Mouse (Mus musculus) heart, adult 2 months (tissue): ENCODE results near the gene Utp3.

Experiments used
- CTCF ChIP-seq: fragments of 200-600 bp; IDR thresholded peaks from 2 replicates; pipeline ENCODE4 v1.8.1; 2022; ENCODE audit warnings: antibody characterized with exemption, mild to moderate bottlenecking, moderate library complexity
- EP300 ChIP-seq: fragments of 200-500 bp; IDR thresholded peaks from 2 replicates; pipeline ENCODE4 v1.6.1; 2011; ENCODE audit warnings: low read depth, low read length, control low read depth; ENCODE audit not compliant: insufficient read depth
- POLR2A ChIP-seq: fragments of 200-500 bp; IDR thresholded peaks from 2 replicates; pipeline ENCODE4 v1.6.1; 2011; ENCODE audit warnings: mild to moderate bottlenecking, low read depth, low read length, control low read depth; ENCODE audit not compliant: insufficient read depth

DNA sequence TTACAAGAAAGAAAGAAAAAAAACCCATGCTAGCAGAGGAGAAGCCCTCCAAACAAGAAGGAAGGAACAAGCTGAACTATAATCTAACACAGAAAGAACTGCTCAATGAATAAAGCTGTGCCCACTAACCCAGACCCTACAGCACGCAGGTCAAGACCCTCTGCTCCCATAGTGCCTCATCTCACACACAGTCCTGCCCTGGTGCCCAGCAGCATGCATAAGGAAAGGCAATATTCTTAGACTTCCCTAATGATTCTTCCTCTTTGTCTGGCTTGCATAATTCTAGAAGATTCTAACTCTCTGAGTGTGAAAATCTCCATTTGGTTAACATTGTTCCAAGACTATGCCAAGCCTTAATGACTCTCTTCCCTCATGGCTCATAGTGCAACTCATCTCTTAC is 45.3 kb upstream of the Utp3 start:
- TF ChIP-seq POLR2A = no peak
- no peak for TF ChIP-seq CTCF
- no peak for TF ChIP-seq EP300
